Mouse (Mus musculus): ENCODE results near the gene Hmg20a. TPM values are rescaled to one million over a fixed set of nuclear protein-coding genes. Genes with fewer than 3 reads are reported as not detected.
A peak's percentile ranks its signal among the peaks of the same experiment; 100 is the strongest.

The Hmg20a gene
- total RNA-seq (2018; cell fraction: chromatin; rRNA removed) = 100 to 1,000 TPM in 4 of 26 experiments, 10 to 100 TPM in 22; 12.1 to 115 (median 87.9) TPM
- total RNA-seq (2018; cell fraction: cytosol; rRNA removed) = 10 to 100 TPM; 13.9 to 30.7 (median 23.9) TPM
- 100 to 1,000 TPM in 1 of 26 experiments, 10 to 100 TPM in 25; 16.4 to 103 (median 64.1) TPM for total RNA-seq (2018; cell fraction: nucleus; rRNA removed)
- 22.8 to 29.6 TPM (median 26.5 TPM) in 3 replicates for polyA plus RNA-seq (2018)

- under 1% methylated on average over 56 of the region's 59 CpGs for WGBS (ENCODE audit: missing documents)
- peak within 1 kb of the TSS; percentile 88 for H3K4me3 ChIP-seq (ENCODE audit: inconsistent target)
- peaks cover 88% of the 10 kb centered on the region for H3K79me2 ChIP-seq (ENCODE audit: inconsistent target)
- H3K27ac ChIP-seq = peak within 1 kb of the TSS; percentile 91
- H3K36me3 ChIP-seq (ENCODE audit: inconsistent target) = no peaks in the 10 kb centered on the region
These were observed at the start of gene Hmg20a, which contains the start of gene Peak1 for GRCm38 (mm10) chr9:56417948-56418737. Hmg20a (plus strand) TSS chr9:56418609. Peak1 (minus strand) TSS chr9:56418067.

- Histone ChIP-seq H3K27ac (no peak overlapping the region), H3K36me3 (ENCODE audit: inconsistent target) (no peaks in the 10 kb centered on the region), H3K79me2 (ENCODE audit: inconsistent target) (peaks cover 95% of the 10 kb centered on the region), H3K4me3 (ENCODE audit: inconsistent target) (no peak overlapping the region)
- 95% methylated on average over 3 of the region's 3 CpGs for WGBS (ENCODE audit: missing documents)
These were observed 49.6 kb upstream of the Hmg20a start for GRCm38 (mm10) chr9:56368814-56369213.

GRCm38 (mm10) chr9:56370710-56371109 lies 47.7 kb upstream of the Hmg20a start:
- Histone ChIP-seq H3K36me3 (ENCODE audit: inconsistent target) (no peaks in the 10 kb centered on the region), H3K79me2 (ENCODE audit: inconsistent target) (peaks cover 95% of the 10 kb centered on the region), H3K27ac (no peak overlapping the region), H3K4me3 (ENCODE audit: inconsistent target) (no peak overlapping the region)
- WGBS (ENCODE audit: missing documents) = 73% methylated on average over 5 of the region's 5 CpGs

GRCm38 (mm10) chr9:56374401-56374800 lies 44.0 kb upstream of the Hmg20a start:
- Histone ChIP-seq H3K27ac (no peak overlapping the region), H3K4me3 (ENCODE audit: inconsistent target) (no peak overlapping the region), H3K79me2 (ENCODE audit: inconsistent target) (peaks cover 95% of the 10 kb centered on the region), H3K36me3 (ENCODE audit: inconsistent target) (no peaks in the 10 kb centered on the region)
- 82% methylated on average over 4 of the region's 4 CpGs for WGBS (ENCODE audit: missing documents)

GRCm38 (mm10) chr9:56382786-56383185 lies 35.6 kb upstream of the Hmg20a start:
- Histone ChIP-seq H3K4me3 (ENCODE audit: inconsistent target) (no peak overlapping the region), H3K79me2 (ENCODE audit: inconsistent target) (peaks cover 100% of the 10 kb centered on the region), H3K36me3 (ENCODE audit: inconsistent target) (no peaks in the 10 kb centered on the region), H3K27ac (no peak overlapping the region)
- 100% methylated on average over 1 of the region's 1 CpGs for WGBS (ENCODE audit: missing documents)

- H3K36me3 ChIP-seq (ENCODE audit: inconsistent target) = no peaks in the 10 kb centered on the region
- WGBS (ENCODE audit: missing documents) = 94% methylated on average over 3 of the region's 3 CpGs
- H3K4me3 ChIP-seq (ENCODE audit: inconsistent target) = no peak overlapping the region
- peaks cover 100% of the 10 kb centered on the region for H3K79me2 ChIP-seq (ENCODE audit: inconsistent target)
- H3K27ac ChIP-seq = no peak overlapping the region
These were observed 25.6 kb upstream of the Hmg20a start for GRCm38 (mm10) chr9:56392857-56393256.

DNA sequence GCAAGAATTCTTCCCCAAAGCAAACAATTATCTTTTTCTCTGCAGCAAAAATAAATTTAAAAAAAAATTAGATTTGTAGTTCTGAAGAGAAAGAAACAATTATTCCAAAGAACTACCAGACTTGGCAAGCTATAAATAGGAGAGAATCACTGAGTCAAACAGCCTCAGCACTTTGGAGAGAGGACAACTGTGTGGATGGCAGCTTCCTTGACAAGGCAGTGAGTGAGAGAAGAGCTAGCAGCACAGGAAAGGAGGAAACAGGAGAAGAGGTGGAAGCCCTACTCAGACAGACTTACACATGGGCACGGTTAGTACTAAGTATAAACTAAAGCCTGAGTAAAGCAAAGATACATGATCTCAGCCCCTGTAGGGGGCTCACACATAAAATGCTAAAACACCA lies 22.1 kb upstream of the Hmg20a start:
- WGBS (ENCODE audit: missing documents) = 53% methylated on average over 1 of the region's 1 CpGs
- Histone ChIP-seq H3K27ac (no peak overlapping the region), H3K4me3 (ENCODE audit: inconsistent target) (no peak overlapping the region), H3K36me3 (ENCODE audit: inconsistent target) (no peaks in the 10 kb centered on the region), H3K79me2 (ENCODE audit: inconsistent target) (peaks cover 100% of the 10 kb centered on the region)

DNA sequence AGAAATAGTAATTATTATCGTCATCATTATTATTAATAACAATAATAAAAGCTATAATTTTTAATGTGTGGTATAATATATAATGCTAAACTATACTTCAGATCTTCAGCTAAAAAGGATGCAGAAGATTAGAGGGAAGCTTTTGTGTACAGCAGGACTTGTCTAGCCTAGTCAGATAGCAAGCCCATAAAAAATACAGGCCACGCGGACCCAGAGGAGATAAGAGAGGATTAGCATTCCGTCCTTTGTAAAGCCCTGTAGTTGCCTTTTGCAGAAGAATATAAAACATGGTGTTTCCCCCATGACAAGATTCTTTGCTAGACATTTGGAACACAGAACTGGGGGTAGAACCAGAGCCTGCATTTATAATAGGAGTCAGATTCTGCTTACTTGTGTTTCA lies 13.8 kb upstream of the Hmg20a start:
- Histone ChIP-seq H3K36me3 (ENCODE audit: inconsistent target) (no peaks in the 10 kb centered on the region), H3K4me3 (ENCODE audit: inconsistent target) (no peak overlapping the region), H3K27ac (no peak overlapping the region), H3K79me2 (ENCODE audit: inconsistent target) (peaks cover 100% of the 10 kb centered on the region)
- 90% methylated on average over 3 of the region's 4 CpGs for WGBS (ENCODE audit: missing documents)

DNA sequence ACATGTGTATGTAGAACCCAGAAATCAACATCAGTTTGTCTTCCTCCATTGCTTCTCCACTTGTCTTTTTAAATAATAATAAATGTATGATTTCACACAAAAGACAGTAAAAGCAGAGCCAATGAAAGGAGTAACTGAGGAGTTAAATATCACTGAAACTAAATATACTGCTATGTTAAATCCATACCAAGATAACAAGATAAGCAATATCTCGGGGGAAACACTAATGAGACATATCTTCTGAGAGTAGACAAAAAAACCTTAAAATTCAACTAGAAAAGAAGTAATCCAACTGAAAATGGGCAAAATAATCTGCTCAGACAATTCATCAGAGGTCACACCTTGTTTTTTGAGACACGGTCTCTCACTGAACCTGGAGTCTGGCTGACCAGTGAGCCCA lies 8.5 kb upstream of the Hmg20a start:
- Histone ChIP-seq H3K4me3 (ENCODE audit: inconsistent target) (no peak overlapping the region), H3K27ac (no peak overlapping the region), H3K79me2 (ENCODE audit: inconsistent target) (peaks cover 100% of the 10 kb centered on the region), H3K36me3 (ENCODE audit: inconsistent target) (no peaks in the 10 kb centered on the region)
- WGBS (ENCODE audit: missing documents) = 100% methylated on average over 2 of the region's 2 CpGs

GRCm38 (mm10) chr9:56412716-56413115 lies 5.7 kb upstream of the Hmg20a start:
- H3K27ac ChIP-seq = peak overlapping the region; percentile 64
- WGBS (ENCODE audit: missing documents) = 17% methylated on average over 1 of the region's 1 CpGs
- H3K4me3 ChIP-seq (ENCODE audit: inconsistent target) = no peak overlapping the region
- H3K36me3 ChIP-seq (ENCODE audit: inconsistent target) = no peaks in the 10 kb centered on the region
- H3K79me2 ChIP-seq (ENCODE audit: inconsistent target) = peaks cover 97% of the 10 kb centered on the region

GRCm38 (mm10) chr9:56414322-56414721 lies 4.1 kb upstream of the Hmg20a start:
- no peaks in the 10 kb centered on the region for H3K36me3 ChIP-seq (ENCODE audit: inconsistent target)
- no peak overlapping the region for H3K4me3 ChIP-seq (ENCODE audit: inconsistent target)
- peaks cover 88% of the 10 kb centered on the region for H3K79me2 ChIP-seq (ENCODE audit: inconsistent target)
- no peak overlapping the region for H3K27ac ChIP-seq

DNA sequence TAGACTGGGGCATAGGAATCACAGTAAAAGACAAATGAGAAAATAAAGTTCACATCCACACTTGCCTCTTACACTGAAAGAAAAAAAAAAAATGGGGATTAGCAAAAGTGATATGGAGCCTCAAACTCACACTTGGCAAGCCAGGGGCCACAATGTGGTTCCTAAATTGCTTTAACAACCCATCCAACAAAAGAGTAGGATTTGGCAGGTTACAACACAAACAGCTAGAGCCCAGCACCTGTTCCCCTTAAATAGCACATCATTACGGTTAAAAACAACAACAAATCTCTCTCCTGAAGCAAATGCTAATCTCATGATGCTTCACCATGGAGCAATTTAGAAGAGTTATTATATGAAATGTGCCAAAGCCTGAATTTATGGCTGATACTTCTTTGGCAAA lies 3.0 kb upstream of the Hmg20a start:
- H3K79me2 ChIP-seq (ENCODE audit: inconsistent target) = peaks cover 88% of the 10 kb centered on the region
- 89% methylated on average over 1 of the region's 1 CpGs for WGBS (ENCODE audit: missing documents)
- H3K36me3 ChIP-seq (ENCODE audit: inconsistent target) = no peaks in the 10 kb centered on the region
- no peak overlapping the region for H3K27ac ChIP-seq
- no peak overlapping the region for H3K4me3 ChIP-seq (ENCODE audit: inconsistent target)

DNA sequence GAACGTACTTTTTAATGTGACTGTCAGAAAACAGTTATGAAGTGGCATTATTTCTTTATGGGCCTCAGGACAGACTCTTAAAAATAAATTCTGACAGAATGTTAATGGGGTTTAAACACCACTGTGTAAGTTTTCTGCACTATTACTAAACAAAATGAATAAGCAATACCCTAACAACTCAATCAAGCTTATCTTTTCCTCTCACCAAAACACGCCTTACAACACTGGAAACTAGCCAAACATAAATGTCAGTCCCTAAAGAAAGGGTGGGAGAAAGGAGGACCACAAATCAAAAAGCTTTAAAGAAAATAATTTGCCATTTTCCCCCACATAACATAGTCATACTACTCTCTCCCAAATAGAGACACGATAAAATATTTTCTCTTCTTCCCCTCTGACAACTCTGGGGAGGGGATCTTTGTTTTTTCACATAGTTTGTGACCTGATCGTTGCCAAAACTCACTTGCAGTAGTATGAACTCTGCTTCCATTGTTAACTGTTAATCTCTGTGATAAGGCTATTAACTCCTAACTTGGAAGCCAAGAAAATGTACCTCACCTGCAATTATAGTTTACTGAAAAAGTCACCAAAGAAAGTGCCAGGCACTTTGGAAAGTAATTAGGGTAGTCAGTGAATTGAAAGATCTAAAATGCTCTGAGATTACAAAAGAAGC lies 2.3 kb upstream of the Hmg20a start:
- Histone ChIP-seq H3K4me3 (ENCODE audit: inconsistent target) (peak overlapping the region; percentile 88), H3K27ac (peak overlapping the region; percentile 86), H3K79me2 (ENCODE audit: inconsistent target) (peaks cover 88% of the 10 kb centered on the region), H3K36me3 (ENCODE audit: inconsistent target) (no peaks in the 10 kb centered on the region)
- 83% methylated on average over 4 of the region's 4 CpGs for WGBS (ENCODE audit: missing documents)

GRCm38 (mm10) chr9:56417415-56417947 lies 928 bp upstream of the Hmg20a start:
- WGBS (ENCODE audit: missing documents) = 1% methylated on average over 35 of the region's 40 CpGs
- peaks cover 88% of the 10 kb centered on the region for H3K79me2 ChIP-seq (ENCODE audit: inconsistent target)
- H3K36me3 ChIP-seq (ENCODE audit: inconsistent target) = no peaks in the 10 kb centered on the region
- peak overlapping the region; percentile 86 for H3K27ac ChIP-seq
- peak overlapping the region; percentile 88 for H3K4me3 ChIP-seq (ENCODE audit: inconsistent target)

Data from macrophage (primary cell).